ENCODE assay signal across 10 mouse cellular contexts in genomic region chr11:101889781-101890180, GRCm38 (mm10). TPM values are rescaled to one million over a fixed set of nuclear protein-coding genes. Genes with fewer than 3 reads are reported as not detected.
DNase-seq lines count a peak whose midpoint lies in the region; ATAC-seq lines count a peak whose summit lies in the region.
"Had no signal": no experiment of that assay in that cellular context is flagged by ENCODE, and none has a peak within 500 bp of the region (broad histone marks: within the 10 kb centered on the region; RNA-seq: fewer than 3 reads in every experiment).

No protein-coding gene starts in this region.

- 0 out of 2 replicates have a peak, but pooled peaks have one; percentile 36 for ATAC-seq in forebrain, embryonic 12.5 days (ENCODE audit: low FRiP score)
- no peak for ATAC-seq in intestine, embryonic 16.5 days
- ATAC-seq in neural tube, embryonic 14.5 days (ENCODE audit: low read depth), result peak; percentile 31; the same call in 1 of the 2 replicates

- no peaks in the 10 kb centered on the region for H3K36me3 ChIP-seq in forebrain, embryonic 12.5 days (replicated peaks)
- H3K36me3 ChIP-seq in intestine, embryonic 16.5 days (ENCODE audit: control insufficient read depth, insufficient read depth, low read length), result no peaks in the 10 kb centered on the region
- H3K36me3 ChIP-seq in neural tube, embryonic 14.5 days (ENCODE audit: control insufficient read depth, insufficient read depth, low read length), result no peaks in the 10 kb centered on the region
- H3K36me3 ChIP-seq: stomach, embryonic 15.5 days had no signal

- H3K4me3 ChIP-seq in forebrain, embryonic 12.5 days (replicated peaks), result peak overlapping the region; percentile 26
- no peak overlapping the region for H3K4me3 ChIP-seq in intestine, embryonic 16.5 days (ENCODE audit: low read length)
- no peak overlapping the region for H3K4me3 ChIP-seq in neural tube, embryonic 14.5 days (ENCODE audit: low read depth, low read length)
- H3K4me3 ChIP-seq: stomach, embryonic 15.5 days had no signal

- no peaks in the 10 kb centered on the region for H3K9me3 ChIP-seq in forebrain, embryonic 12.5 days
- H3K9me3 ChIP-seq in intestine, embryonic 16.5 days (ENCODE audit: control insufficient read depth, low read length), result no peaks in the 10 kb centered on the region
- H3K9me3 ChIP-seq in neural tube, embryonic 14.5 days (ENCODE audit: control insufficient read depth, low read length), result no peaks in the 10 kb centered on the region
- H3K9me3 ChIP-seq: stomach, embryonic 15.5 days had no signal

- H3K27me3 ChIP-seq in forebrain, embryonic 12.5 days, result peaks cover 58% of the 10 kb centered on the region
- peaks cover 15% of the 10 kb centered on the region for H3K27me3 ChIP-seq in intestine, embryonic 16.5 days (replicated peaks; ENCODE audit: control insufficient read depth, insufficient read depth, low read length)
- no peaks in the 10 kb centered on the region for H3K27me3 ChIP-seq in neural tube, embryonic 14.5 days (ENCODE audit: control insufficient read depth, insufficient read depth, low read length)

- intact Hi-C loops in left cerebral cortex, postnatal 4 days (cut with DNase I), result no loop called here

- H3K27ac ChIP-seq in forebrain, embryonic 12.5 days, result no peak overlapping the region
- H3K27ac ChIP-seq in intestine, embryonic 16.5 days (ENCODE audit: low read length), result no peak overlapping the region
- H3K27ac ChIP-seq in neural tube, embryonic 14.5 days (ENCODE audit: low read depth, low read length), result no peak overlapping the region
- H3K27ac ChIP-seq: macrophage; stomach, embryonic 15.5 days had no signal

- peak overlapping the region; percentile 42; the same call in 1 of the 2 replicates for H3K9ac ChIP-seq in forebrain, embryonic 12.5 days
- H3K9ac ChIP-seq in intestine, embryonic 16.5 days (ENCODE audit: low read depth, low read length), result no peak overlapping the region; the same call in 1 of the 2 replicates
- peak overlapping the region; percentile 8; the same call in 1 of the 2 replicates for H3K9ac ChIP-seq in neural tube, embryonic 14.5 days (replicated peaks; ENCODE audit: low read depth, low read length)
- H3K9ac ChIP-seq: stomach, embryonic 15.5 days had no signal

- 2% methylated on average over 13 of the region's 13 CpGs for WGBS in forebrain, embryonic 12.5 days
- 2% methylated on average over 13 of the region's 13 CpGs for WGBS in intestine, embryonic 16.5 days
- WGBS in neural tube, embryonic 14.5 days, result 1% methylated on average over 13 of the region's 13 CpGs

- peak; percentile 29 for DNase-seq in left cerebral cortex, postnatal 4 days
- DNase-seq in left cerebral cortex, adult 8-10 months (ENCODE audit: low spot score in 2 of 2), result no peak
- no peak for DNase-seq in spleen, postnatal 14 days (ENCODE audit: low spot score in 2 of 2)
- no peak for DNase-seq in cerebellum, adult 11-12 months
- DNase-seq: cerebellum, adult 2 months had no signal

- peaks cover 29% of the 10 kb centered on the region for H3K4me1 ChIP-seq in forebrain, embryonic 12.5 days
- H3K4me1 ChIP-seq in intestine, embryonic 16.5 days (ENCODE audit: control insufficient read depth, insufficient read depth, low read length), result peaks cover 29% of the 10 kb centered on the region
- peaks cover 9% of the 10 kb centered on the region for H3K4me1 ChIP-seq in neural tube, embryonic 14.5 days (ENCODE audit: control insufficient read depth, insufficient read depth, low read length)

- peak overlapping the region; percentile 54 for H3K4me2 ChIP-seq in forebrain, embryonic 12.5 days
- H3K4me2 ChIP-seq in intestine, embryonic 16.5 days (ENCODE audit: low read depth, low read length), result peak overlapping the region; percentile 30
- H3K4me2 ChIP-seq in neural tube, embryonic 14.5 days (ENCODE audit: low read depth, low read length), result peak overlapping the region; percentile 31
- H3K4me2 ChIP-seq: stomach, embryonic 15.5 days had no signal

RNA-seq across cellular contexts. Expression of gene Meox1, which starts 4.4 kb away (rescaled TPM):
- 1 to 10 TPM; 1.2 to 1.5 TPM for total RNA-seq in left cerebral cortex, postnatal 4 days (2021)
- total RNA-seq in left cerebral cortex, adult 8-10 months (2022), result under 1 TPM; 0.26 to 0.74 (median 0.54) TPM
- 0.17 and 0.60 TPM in 2 replicates for polyA plus RNA-seq in forebrain, embryonic 12.5 days (2016; fragmentation: Nextera tagmentation; extraction: Ambion mirVana)
- 5.0 and 5.1 TPM in 2 replicates for polyA plus RNA-seq in intestine, embryonic 16.5 days (2015; fragmentation: Nextera tagmentation; extraction: Ambion mirVana)
- 0.37 and 0.73 TPM in 2 replicates for polyA plus RNA-seq in neural tube, embryonic 14.5 days (2014; fragmentation: Nextera tagmentation; extraction: Ambion mirVana)
- polyA plus RNA-seq: macrophage had no signal
